Mouse (Mus musculus) Muller cell, postnatal 12 days (primary cell): ENCODE measurements at regions not wholly inside any gene's neighbourhood (a gene's known extent, or its start where the extent isn't known, plus 50 kb on each side); places are given as distances from the start of the nearest gene placed in this dataset.
"Not testable (repeated sequence)": the region's sequence is repeated elsewhere in the genome, so short reads cannot be mapped to it uniquely, and the experiment has no call there.

ENCODE experiments used
- DNase-seq: peaks from one replicate; pipeline ENCODE4 v3.0.0-alpha.2; 2015; ENCODE audit errors: inconsistent ontology term

DNA sequence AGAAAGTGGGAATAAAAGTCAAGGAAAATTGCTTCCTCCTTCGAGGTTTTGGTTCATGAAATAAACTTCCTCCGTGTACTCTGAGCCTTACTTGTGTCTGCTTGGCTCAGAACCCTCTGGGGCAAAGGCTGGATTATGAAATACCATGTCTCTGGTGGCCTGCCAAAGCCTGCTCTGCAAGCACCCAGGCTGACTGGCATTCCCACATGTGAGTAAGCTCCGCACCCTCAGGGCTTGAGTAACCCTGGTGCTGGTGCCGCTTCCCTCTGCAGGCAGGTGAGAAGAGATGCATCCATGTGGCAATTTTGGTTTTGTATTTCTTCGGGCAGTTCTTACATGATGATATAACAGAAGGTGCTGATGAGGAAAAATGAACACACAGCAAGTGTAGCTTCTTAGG is 66.0 kb downstream of the Nr2f2 start:
- peak; percentile 66 for DNase-seq

DNA sequence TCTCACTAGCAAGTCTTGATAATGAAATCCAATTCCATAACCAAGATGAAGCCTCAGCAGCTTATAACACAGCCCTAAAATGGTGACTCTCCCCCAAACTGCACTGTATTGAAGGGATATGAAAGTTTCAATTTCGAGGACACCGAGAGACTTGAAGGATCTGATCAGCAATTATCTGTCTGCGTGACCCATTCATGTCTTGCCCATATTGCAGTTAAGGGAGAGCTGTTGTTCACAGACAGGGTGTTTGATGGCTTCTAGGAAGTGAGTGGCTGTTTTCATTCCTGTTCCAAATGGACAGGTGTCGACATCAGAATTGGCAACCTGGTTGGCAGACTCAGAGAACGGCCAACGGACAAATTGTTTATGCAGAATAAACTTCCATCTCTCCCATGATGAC is 75.1 kb downstream of the Nr2f2 start:
- no peak for DNase-seq

DNA sequence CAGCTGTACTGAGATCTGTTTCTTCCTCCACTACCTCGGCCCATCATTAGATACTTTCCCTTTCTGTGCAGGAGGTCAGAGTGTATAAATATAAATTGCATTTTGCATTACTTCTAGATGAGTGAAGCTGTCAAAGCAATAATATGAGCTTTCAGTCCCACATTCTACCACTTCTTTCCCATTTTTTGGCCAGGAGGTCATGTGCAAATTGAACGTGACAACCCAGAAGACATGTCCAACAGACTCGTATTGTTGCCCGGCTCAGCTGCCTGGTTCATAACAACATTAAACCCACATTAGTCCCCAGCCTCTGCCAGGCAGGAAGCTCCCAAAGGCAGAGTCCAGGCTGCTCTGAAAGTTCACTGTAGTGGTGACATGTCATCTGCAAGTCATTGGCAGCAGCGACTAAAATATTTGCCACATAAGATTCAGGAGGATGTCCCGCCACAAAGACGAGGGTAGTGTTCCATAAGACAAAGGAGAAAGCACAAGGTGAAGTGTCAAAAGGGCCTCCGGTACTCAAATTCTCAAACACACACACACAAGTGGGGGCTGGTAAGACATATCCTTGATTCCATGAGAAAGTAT is 75.7 kb downstream of the Nr2f2 start:
- peak; percentile 69 for DNase-seq

DNA sequence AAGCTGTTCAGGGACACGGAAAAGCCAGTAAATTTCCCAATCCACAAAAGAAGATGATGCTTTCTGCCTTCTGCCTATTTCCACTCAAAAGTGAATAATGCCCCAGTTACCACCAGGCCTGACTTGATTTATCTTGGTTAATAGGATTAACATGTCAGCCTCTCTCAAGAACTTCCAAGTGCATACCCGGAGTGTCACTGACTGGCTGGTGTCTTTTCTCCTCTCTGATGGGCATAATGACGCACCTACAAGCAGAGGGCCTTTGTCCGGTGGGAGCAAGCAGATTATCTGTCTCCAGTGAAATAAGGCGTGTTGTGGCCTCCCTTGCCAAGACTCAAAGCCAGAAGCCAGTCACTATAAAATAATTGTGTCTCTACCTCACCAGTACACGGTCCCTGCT is 76.3 kb downstream of the Nr2f2 start:
- DNase-seq: no peak

DNA sequence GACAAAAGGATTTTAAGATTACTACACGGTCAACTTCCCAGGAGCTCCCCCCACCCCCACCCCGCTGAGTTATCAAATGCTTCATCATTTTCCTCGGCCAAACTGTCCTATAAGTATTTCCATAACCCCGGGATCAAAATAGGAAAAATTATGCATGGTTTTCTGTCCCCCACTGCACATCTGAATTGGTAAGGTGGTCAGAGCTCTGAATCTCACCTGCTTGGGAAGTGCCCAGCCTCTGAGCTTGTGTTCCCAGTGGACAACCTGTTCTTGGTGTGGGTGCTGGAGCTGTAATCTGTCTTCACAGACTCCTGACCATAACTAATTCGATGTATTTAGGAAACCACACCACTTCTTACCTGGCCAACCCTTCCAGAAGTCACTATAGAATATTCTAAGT is 77.9 kb downstream of the Nr2f2 start:
- no peak for DNase-seq

DNA sequence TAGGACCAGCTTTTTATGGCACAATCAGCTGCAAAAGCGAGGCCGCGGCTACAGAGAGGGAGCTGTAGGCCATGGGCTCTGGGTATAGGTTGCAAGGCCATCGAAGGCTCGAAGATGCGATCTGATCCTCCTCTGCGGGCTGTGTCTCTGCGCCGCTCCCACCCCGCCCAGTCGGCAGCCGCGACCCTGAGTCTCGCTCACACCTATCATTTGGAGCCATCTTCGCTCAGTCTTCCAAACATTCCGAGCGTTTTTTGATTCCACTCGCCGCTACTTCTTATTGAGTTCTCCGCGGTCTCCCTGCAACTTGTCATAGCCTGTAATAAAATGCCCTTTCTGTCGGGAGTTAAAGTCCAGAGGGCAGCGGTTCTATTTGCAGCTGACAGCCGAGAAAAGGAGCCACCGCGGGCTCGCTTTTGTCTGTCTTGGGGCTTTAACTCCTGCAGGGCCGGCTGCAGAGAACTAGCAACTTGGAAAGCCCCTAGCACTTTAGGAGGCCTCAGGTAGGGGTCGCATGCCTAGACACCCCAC is 78.6 kb downstream of the Nr2f2 start:
- DNase-seq: no peak

DNA sequence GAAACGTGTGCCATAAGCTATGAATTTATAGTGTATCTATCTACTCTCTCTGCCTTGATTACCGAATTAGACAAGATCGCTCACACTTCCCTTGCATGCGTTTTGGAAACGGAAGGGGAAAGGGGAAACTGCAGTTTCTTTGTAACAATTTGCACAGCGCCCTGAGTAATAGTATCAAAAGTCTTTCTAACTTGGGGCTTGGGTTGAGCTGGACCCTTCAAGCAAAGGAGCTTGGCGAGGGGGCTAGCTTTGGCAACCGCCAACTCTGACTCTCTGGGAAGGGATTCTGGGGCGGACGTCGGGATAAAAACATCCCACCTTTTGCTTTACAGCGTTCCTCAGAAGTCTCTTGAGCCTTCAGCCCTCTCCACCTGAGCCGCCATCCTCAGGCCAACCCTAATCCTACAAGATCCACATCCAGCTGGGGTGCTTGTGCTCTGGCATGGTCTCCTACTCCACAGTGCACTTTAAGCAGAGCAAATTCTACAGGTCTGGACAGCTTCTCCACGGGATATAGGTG is 79.6 kb downstream of the Nr2f2 start:
- no peak for DNase-seq

DNA sequence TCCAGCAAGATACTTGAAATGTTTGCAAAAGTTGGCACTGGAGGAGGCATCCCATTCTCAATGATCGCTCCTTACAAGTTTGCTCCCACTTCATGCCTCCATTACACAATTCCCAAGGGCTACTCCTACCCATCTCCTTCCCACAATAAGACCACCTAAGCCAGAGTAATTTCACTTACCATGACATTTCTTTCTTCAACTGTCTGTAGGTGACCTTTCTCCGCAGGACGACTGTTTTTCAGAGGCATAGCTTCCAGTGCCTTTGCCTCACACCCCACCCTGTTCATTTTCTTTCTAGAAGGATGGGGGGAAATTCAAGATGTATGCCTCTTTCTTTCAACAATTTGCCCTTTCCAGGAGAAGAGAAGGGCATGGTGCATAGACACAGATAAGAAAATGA is 81.2 kb downstream of the Nr2f2 start:
- no peak for DNase-seq

DNA sequence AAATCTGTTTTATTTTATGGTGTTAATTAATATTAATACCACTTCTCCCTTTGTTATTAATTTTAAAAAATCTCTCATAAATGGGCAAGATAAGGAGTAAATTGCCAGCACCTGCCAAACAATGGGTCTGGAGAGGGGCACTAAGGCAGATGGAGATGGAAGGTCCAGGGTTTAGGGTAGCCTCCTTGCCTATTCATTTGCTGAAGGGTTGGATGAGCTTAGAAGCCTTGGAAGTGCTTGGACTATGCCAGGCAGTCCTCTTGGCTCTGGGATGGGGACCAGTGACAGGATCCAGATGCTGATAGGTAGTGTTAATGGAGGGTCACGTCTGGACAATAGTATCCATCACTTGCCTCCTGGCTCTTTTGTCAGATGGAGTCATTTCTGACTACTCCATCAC is 82.7 kb downstream of the Nr2f2 start:
- no peak for DNase-seq

DNA sequence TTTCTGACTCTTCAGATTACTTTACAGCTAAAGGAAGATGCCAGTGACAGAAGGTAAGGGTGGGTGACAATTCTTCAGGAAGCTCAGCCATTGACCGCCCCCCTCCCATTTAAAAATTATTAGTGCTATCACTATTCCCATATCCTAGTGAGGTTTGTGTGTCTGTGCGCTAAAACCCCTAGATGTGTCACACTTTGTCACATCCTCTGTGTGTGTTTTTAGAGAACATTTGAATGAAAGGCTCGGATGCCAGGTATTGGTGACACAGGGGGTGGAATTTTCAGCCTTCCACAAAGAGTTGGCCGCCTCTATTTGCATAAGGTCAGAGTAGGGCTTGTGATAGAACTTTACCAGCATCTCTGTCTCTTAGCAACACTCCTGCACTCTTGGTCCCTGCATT is 83.4 kb downstream of the Nr2f2 start:
- no peak for DNase-seq

DNA sequence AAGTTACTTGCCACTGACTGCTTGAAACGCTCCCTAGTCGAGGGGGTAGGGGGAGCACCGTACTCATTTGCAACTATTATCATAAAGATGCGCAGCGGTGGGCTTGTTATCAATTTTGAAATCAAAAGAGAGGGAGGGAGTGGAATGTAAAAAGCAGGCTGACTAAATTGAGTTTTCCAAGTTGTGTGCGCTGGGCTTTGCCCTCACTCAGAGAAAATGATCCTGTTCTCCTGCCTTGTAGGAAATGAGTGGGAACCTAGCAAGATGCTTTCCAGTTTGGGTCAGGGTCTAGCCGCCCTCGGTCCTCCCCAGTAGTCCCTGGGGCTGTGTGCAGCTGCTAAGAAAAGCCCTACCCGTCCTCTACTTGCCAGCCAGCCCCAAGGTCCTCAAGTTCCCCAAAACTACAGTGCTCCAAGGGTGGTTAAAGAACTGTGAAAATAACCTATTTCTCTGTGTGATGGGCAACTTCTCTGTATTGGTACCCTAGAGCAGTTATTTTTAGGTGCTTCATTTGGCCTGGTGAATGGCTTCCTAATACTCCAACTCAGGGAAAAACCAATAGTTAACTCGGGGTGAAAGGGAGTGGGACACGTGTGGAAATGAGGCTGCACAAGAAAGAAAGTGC is 84.5 kb downstream of the Nr2f2 start:
- no peak for DNase-seq

DNA sequence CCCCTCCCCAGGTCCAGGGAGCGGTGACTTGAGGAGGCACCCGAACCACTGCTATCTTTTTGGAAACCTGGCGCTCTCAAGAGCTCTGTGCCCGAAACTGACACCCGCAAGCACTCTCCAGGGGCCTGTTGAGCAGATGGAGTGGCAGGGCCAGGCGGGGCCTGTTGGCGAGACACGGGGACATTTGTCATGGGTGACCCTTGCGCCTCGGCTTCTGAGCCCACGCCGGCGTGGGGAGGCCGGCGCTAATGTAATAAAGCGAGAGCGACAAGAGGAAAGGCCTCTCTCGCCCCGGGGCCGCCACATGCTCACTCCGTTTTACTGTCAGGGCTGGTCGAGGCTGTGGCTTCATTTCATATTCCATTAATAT is 85.2 kb downstream of the Nr2f2 start:
- no peak for DNase-seq

DNA sequence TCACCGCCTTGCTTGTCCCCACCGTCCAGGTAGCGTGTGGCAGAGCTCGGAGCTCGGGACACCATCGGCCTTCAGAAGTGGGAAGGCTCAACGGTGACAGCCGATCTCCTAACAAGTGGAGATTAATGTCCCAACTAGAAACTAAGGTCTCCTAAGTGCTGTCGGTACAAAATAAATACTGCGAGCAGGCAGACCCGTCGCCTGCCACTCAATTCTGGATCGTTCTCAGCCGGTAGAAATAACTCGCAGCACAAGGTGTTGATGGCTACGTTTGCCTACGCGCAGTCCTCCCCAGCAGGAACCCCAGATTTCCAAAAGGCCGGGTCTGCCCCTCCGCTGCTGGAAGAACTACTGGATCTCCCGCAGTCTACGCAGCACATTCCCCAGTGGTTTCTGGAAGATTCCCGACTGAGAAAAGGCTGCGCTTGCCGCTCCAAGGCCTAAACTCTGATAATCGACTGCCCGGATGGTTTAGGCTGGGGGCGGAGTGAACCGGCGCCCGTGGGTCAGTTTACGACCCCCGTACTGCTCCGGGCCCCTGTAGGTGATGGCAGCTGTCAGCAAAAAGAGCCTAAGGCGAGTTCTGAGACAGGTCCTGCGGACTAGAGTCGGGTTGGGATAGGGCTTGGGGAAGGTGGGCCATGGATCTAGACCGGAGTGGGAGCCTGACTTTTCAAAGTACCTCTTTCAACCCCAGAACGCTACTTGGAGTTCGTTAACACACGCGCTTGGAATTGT is 85.7 kb downstream of the Nr2f2 start:
- no peak for DNase-seq

DNA sequence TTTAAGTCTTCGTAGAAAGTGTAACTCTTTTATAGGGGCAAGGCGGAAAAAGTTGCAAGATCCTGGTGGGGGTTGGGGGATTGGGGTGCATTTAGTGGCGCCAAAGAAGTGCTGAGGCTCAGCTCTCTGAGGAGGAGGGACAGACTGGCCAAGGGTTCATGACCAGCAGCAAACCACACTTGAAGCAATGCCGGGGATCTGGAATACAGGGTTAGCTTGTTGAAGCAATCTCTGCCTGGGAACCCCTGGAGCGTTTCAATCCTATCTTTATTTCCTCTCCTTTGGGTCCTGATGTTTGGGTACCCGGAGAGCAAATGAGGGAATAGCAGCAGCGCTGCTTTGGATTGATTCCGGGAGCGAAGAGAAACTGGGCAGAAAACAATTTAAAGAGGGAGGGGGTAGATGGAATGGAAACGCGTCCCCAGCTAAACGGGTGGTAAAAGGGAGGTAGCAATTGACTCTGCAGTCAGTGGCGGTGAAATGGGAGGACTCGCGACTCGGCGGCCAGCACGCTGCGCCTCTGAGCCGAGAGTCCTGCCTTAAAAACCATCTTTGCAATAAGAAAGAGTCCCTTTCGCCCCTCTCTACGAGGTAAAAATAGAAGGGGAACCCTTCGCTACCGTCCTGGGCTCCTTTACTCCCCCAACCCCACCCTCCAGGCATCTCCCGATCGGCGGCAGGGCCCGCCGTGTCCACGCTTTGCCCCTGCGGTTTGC is 86.5 kb downstream of the Nr2f2 start:
- DNase-seq: no peak

DNA sequence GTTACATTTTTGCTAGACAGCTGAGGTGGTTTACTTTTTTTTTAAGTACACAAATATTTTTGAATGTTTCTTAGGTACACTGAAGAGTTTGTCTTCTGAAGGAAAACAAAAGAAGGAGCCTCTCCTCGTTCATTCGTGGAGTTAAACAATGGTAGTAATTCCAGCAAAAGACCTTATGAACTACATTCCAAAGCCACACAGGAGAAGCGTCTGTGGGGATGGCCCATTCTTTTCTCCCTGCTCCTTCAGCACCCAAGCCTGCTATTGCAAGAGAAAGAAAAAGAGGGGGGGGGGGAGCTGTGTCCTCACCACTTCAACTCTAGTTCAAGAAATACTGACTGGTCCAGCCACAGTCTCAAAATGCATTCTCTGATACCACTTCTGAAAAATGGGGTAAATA is 87.4 kb downstream of the Nr2f2 start:
- DNase-seq: no peak

DNA sequence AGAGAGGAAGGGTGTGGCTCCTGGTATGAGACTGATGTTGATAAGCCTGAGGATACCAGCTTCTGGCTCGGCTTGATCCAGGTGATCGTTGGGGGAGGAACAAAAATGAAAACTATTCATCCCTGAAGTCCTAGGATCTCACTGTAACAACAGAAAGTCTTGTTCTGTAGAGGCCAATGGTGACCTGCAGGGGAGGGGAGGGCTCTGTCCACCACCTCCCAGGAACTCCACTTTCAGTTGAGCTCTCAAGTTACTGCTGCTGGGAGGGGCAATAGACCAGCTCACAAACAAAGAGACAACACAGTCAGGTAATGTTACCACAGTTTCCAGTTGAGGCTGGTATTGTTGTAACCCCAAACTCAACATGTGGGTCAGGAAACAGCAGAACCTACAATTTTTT is 90.5 kb downstream of the Nr2f2 start:
- no peak for DNase-seq

DNA sequence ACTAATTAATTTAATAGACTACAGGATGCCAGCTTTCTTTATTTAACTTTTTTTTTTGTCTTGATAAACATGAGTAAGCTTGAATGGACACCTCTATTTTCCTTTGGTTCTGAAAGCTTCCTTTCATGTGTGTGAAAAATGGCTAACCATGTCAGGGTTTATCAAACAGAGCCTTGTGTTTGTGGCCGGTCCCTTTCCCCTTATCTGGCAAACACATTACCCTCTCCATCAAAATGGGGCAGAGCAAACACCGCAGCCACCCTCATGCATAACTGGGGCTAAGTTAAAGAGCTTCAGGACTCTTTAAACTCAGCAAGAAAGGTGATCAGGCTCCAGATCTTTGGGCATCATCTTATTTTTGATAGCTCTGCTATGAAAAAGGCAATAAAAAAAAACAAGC is 92.2 kb downstream of the Nr2f2 start:
- DNase-seq: no peak

DNA sequence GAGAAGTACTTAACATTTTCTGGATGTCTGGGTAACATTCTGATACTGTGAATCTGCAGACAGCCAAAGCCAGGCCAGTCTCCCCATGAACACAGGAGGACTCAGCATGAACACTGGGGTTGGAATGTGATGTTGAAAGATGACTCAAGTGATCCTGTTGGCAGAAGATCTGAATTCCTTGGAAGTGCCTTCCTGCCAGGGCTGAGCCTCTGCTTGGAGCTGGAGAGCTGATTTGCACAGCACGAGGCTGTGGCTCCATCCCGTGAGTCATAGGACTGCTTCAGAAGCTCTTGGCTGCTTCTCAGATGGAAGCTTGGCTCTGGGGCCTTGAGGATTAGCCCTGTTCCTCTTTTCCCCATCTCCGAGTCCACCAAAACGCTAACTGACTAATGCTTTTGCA is 99.5 kb downstream of the Nr2f2 start:
- peak; percentile 97 for DNase-seq

DNA sequence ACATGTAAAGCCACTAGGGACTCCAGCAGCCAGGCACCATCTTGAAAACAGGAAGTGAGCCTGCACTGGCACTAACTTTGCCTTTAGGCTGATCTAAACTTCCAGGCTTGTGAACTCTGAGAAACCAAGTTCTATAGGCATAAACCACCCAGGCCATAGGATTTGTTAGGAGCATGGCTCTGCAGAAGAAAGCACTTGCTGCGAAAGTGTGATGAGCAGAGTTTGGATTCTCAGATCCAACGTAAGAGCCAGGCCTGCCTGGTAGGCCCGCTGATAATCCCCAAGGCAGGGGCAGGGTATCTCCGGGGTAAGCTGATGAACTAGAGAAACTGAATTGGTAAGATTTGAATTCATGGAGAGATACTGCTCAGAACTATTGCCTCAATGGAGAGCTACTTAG is 109.7 kb downstream of the Nr2f2 start:
- DNase-seq: no peak

DNA sequence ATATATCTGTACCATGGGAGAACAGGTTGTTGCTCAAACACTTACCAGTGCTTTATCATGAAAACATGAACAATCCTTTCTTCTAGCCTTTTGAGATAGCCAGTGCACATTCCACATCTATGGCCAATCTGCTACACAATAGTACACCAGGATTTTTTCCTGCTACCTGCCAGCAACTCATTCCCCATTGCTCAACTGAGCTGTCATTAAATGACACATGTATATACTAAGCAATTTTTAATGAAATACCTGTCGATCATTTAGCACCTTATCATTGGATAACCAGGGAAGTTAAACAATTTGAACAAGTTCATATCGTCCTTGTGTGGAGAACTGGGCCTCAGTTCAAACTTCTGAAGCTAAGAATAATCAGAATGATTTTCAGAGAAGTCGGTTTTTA is 111.5 kb downstream of the Nr2f2 start:
- DNase-seq: no peak

DNA sequence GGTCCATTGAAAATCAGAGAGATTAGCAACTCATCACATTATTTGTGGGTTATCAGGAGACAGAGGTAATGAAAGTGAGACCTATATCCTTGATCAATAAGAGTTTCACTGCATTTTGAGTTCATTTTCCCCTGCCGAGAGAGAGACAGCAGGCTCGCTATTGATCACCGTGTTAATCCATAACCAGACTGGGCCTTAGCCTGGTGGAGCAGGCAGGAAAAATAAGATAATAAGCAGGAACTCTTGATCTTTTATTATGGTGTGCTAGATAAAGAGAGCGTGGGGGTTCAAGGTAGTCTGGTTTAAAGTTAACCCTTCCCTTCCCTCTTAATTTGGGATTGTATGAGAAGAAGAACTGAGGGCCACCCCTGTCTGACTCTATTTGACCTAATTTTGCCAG is 113.3 kb downstream of the Nr2f2 start:
- no peak for DNase-seq

DNA sequence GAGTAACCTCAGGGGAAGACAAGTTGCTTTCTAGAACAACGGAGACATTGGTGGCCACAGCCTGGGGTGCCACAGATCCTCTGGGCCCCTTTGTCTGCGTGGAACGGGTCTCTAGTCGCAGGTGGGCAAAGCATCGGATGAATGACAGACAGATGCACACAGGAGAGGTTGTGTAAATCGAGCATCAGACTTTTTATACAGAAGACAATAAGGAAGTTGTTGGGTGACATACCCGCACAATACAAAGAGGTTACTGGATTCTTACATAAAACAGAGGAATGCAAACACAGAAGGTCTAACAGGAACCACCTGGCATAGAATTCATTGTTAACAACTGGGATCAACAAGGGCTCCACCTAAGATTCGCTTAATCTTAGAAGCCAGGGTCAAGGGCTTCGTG is 127.5 kb downstream of the Nr2f2 start:
- DNase-seq: not testable (repeated sequence)
